Mouse (Mus musculus): ENCODE data around the gene Agtpbp1.

Gene Agtpbp1

DNA sequence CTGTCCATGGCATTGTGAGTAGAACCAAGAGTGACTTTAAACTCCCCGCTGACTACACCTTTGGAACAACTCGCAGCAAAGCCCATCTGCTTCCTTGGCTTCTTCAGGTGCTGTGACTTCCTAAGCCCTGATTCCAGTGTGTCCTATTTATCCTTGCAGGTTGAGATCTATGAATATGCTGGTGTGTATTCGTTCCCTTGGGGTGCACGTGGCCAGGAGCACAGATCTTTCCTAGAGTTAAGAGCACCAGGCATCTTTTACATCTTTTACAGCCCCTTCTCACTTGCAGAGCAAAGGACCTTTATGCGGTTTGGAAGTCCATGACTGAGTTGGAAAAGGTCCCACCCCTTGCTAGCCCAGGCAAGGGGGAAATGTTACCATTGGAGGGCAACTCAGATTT lies 139.8 kb downstream of the Agtpbp1 start:
- in situ Hi-C loops (cut with MboI; ENCODE audit: low sequenced_read_pairs) = loop anchor here (25.0 kb wide), 1 partner anchor 292 kb away; the partner anchor contains the start of genes 1700014D04Rik and Spata31d1d

DNA sequence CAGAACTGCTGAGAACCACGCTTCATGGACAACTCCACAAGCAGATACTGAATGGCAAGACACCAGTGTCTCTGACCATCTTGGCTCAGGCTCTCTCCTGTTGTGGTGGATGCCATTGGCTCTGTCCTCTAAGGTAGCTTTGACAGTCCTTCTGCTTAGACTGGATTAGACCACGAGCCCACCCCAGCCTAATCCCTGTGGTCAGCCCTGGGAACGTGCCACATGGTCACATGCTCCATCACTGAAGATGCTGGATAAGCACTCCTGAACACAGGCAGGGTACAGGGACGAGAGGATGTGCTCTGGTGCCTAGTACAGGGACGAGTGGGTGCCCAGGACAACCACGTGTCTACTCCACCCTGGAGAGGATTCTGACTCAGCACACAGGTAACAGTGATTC lies 140.7 kb downstream of the Agtpbp1 start:
- in situ Hi-C loops (cut with MboI; ENCODE audit: low sequenced_read_pairs) = loop anchor here (25.0 kb wide), 1 partner anchor 293 kb away; the partner anchor contains the start of genes 1700014D04Rik and Spata31d1d

DNA sequence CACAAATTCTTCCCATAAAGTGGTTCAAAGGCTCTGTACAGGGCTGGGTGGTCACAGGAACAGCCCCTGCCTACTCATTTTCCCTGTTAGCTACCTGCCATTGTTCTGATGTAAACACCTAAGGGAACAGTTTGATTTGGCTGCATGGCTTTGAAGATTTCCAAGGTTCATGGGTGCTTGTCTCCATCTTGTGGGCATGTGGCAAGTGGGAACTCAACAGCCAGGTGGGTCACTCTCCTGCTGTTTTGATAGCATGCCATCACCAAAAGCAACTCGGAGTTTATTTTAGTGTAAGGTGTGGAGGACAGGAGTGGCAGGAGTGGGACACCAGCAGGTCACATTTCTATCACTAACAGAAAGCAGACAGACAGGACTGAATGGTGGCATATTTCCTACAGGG lies 145.3 kb downstream of the Agtpbp1 start:
- in situ Hi-C loops (cut with MboI; ENCODE audit: low sequenced_read_pairs) = loop anchor here (25.0 kb wide), 1 partner anchor 298 kb away; the partner anchor contains the start of genes 1700014D04Rik and Spata31d1d

DNA sequence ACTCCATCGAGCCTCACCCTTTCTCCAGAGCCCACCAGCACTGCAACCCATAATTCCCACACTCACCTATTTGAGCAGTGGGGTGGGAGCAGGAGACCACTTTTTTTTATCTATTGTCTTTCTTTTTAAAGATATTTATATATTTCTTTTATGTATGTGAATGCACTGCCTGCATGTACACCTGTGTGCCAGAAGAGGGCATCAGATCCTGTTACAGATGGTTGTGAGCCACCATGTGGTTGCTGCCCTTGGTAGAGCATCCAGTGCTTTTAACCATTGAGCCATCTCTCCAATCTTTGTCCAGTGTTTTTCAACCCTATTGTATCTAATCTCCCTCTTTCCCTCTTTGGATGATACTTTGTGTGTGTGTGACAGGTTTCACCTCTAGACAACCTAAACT lies 150.5 kb downstream of the Agtpbp1 start:
- in situ Hi-C loops (cut with MboI; ENCODE audit: low sequenced_read_pairs) = loop anchor here (25.0 kb wide), 1 partner anchor 303 kb away; the partner anchor contains the start of genes 1700014D04Rik and Spata31d1d

DNA sequence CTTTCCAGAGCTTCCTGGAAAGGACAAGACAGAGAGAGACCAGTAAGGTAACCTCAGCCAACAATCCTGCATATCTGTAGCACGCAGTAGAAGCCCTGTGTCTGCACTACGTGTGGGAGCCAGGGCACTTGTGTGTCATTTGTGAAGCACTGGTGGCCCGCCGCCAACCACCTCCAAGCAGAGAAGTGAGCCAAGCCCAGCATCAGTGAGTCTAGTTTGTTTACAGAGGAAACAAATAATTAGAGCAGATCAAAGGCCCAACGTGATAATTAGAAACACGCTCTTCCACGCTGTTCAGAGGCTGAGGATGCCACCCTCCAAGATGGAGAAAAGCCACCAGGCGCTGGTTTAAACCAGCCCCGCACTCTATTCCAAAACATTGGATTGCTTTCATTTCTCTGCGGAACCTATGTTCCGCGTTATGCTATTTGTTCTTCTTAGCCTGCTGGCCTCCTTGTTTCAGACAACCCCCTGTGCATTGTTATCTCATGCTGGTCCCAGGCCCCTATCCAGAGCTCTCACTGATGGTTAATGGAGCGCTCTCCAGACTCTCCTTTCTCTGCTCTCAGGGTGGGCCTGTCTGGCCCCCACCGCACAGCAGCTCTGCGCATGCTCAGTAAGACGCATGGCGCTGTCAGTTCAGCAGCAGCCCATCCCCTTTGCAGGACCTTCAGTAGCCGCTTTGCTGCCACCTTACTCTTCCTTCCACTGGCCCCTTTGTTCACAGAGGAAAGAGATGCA lies 153.7 kb downstream of the Agtpbp1 start:
- in situ Hi-C loops (cut with MboI; ENCODE audit: low sequenced_read_pairs) = loop anchor here (25.0 kb wide), 1 partner anchor 306 kb away; the partner anchor contains the start of genes 1700014D04Rik and Spata31d1d

DNA sequence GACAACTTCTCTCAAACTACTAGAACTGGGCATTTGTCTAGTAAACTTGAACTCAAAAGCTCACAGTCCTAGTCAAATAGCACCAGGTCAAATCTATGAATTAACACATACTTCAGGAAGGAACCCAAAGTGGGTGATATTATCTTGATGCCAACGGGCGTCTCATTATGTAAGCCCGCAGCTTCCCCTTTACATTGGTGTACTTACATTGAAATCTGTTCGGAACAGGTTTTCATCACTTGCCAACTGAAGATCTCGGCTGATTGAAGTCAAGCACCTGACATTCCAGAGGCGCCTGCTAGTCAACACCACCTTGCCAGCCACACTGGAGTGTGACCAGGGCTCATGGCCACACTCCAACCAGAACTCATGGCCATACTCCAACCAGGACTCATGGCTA lies 155.7 kb downstream of the Agtpbp1 start:
- in situ Hi-C loops (cut with MboI; ENCODE audit: low sequenced_read_pairs) = loop anchor here (25.0 kb wide), 1 partner anchor 308 kb away; the partner anchor contains the start of genes 1700014D04Rik and Spata31d1d

DNA sequence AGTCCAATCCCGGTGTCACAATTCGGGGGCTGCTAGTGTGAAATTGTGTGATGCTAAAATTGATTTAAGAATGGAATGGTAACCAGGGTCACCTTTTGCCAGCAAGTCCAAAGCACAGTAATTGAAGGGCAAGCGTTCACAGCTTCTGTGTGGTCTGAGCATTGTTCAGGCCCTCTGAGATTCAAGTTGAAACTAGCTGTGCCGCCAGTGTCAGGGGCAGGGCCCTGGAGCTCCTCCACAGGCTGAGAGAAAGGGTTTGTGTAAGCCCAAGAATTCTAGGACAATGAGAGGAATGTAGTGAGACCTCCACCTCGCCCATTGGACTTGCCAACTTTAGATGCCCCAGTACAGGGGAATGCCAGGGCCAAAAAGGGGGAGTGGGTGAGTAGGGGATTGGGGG lies 161.2 kb downstream of the Agtpbp1 start:
- in situ Hi-C loops (cut with MboI; ENCODE audit: low sequenced_read_pairs) = no loop called here

DNA sequence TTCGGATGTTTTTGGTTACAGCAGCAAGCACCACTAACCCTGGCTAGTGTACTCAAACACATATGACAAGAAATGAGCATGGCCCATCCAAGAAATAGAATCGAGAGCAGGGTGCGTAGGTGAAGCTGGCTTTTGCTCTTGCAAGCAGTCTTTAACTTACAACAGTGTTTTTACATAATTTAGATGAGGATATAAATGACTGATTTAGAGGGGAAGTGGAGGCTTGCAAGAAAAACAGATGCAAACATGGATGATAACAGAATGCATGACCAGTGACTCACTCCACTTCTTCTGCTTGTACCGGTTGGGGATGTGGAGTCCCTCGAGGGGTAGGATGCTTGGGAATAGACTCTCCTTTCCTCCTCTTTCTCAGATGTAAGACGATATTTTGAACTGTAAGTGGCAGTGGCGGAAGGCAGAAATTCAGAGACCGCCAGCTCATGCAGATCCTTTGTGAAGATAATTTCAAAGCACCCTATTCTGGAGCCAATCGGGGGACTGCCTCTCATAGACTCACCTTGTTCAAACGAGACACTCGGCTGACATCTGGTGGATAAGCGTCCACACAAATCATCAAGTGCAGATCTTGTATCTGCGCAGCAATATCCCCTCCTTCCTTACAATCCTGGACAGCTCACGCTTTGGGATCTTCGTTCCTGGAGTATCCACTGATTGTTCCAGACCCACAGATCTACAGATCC lies 168.3 kb downstream of the Agtpbp1 start:
- in situ Hi-C loops (cut with MboI; ENCODE audit: low sequenced_read_pairs) = no loop called here

DNA sequence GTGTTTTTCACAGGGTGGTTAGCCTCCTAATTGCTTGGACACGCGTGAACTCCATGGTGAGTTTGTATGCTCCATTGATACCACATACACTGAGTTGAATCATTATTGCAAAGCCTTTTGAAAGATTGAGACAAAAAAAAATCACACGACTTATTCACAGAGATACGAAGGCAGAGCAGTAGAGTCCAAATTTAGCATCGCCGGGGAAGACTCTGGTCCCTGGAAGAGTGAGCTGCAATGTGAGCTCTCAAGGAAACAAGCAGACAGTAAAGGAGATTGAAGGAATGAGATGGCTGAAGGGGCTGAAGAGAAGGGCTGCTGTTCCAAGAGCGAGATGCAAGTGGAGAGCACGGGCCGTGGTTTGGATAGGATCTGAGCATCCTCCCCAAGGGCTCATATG lies 171.1 kb downstream of the Agtpbp1 start:
- in situ Hi-C loops (cut with MboI; ENCODE audit: low sequenced_read_pairs) = no loop called here

DNA sequence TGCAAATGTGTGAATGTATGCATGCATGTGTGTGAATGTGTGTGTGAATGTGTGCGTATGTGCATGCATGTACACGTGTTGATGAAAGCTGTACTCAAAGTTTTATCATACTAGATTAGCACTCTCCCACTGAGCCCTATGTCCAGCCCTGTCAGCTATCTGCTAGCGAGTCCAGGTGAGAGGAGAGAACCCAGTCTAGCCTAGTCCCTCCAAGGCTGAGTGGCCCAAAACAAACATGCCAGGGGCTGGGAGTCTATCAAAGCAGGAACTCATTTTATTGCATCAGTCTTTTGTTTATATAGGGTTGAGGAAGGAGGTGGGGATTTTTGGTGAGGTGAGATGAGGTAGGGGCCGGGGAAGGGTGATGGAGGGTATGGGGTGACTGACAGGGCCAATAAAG lies 172.4 kb downstream of the Agtpbp1 start:
- in situ Hi-C loops (cut with MboI; ENCODE audit: low sequenced_read_pairs) = no loop called here

DNA sequence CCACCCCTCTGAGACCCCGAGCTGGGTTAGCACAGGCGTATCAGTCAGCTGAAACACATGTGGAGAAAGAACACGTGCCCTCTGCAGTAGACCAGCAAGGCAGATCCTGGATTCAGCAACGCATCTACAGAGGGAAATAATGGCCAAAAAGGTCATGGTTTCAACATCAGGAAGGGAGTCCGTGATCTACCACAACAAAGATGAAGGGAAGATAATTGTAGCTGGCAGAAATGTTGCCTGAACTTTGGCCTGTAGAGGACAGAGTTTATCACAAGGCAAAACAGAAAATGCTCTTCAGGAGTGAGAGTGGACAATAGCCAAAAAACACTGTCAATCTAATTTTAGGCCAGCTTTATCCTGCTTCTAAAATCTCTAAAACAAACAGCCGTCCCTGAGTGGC lies 177.8 kb downstream of the Agtpbp1 start:
- in situ Hi-C loops (cut with MboI; ENCODE audit: low sequenced_read_pairs) = no loop called here

DNA sequence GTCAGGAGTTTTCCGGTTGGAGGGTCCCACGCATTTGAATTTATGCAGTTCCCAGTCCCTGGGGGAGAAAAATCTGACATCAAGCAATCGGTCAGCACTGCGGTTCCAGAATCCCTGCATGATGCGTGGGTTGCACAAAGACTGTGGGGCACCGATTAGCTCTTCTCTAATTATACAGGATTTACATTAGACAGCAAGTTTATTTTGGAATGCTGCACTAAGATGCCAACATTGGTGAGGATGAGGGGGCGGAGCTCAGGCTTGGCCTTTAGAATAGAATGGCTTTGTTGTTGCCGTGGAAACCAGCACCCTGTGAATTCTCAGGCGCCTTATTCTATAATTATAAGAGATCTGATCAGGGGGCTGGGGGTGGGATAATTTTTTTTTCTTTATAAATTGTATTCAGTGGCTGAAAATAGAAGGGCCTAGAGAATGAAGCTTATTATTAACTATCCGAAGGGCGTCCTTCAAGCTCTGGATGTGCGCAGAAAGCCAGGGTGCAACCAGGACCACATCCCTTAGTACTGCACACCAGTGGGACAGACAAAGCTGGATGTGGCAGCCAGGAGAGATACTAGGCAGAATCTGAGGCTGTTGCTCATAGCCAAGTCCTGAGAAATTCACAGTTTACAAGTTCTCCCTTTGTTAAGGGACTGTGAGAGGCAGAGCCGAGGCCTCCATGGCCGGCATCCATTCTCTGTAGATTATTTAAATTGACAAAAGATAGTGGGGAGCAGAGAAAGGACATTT lies 182.8 kb downstream of the Agtpbp1 start:
- in situ Hi-C loops (cut with MboI; ENCODE audit: low sequenced_read_pairs) = no loop called here

DNA sequence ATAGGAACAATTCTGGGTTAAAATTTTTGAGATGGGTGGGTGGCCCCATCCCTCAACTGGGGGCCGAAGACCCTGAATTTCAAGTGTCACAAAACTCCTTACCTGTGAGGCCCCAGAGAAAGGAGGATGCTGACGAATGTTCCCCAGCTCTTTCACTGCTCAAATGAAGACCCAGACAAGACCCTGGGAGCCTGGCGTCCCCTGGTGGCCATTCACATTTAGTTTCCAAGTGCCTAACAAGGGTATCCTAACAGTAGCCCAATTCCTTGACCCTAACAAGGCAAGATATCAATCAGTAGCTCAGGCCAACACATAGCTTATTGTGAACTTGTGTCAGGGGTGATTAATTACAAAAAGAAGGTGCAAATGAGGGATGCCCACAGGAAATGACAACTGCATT lies 187.5 kb downstream of the Agtpbp1 start:
- in situ Hi-C loops (cut with MboI; ENCODE audit: low sequenced_read_pairs) = no loop called here
